ENCODE assay signal across 20 mouse cellular contexts in genomic region chr11:43577713-43578478, GRCm38 (mm10). TPM values are rescaled to one million over a fixed set of nuclear protein-coding genes. Genes with fewer than 3 reads are reported as not detected.
DNase-seq lines count a peak whose midpoint lies in the region; ATAC-seq and TF ChIP-seq lines count a peak whose summit lies in the region.
"Had no signal": no experiment of that assay in that cellular context is flagged by ENCODE, and none has a peak within 500 bp of the region (broad histone marks: within the 10 kb centered on the region; RNA-seq: fewer than 3 reads in every experiment).

No protein-coding gene starts in this region.

- no peak overlapping the region for H3K27ac ChIP-seq in heart, embryonic 12.5 days (ENCODE audit: poor library complexity, severe bottlenecking)
- H3K27ac ChIP-seq in kidney, postnatal 0 days = no peak overlapping the region
- peak overlapping the region; percentile 25; the same call in 1 of the 2 replicates for H3K27ac ChIP-seq in embryonic facial prominence, embryonic 10.5 days (replicated peaks)
- no peak overlapping the region for H3K27ac ChIP-seq in forebrain, embryonic 15.5 days (replicated peaks)
- H3K27ac ChIP-seq: gastrocnemius, adult 2 months; limb, embryonic 12.5 days had no signal

- H3K9me3 ChIP-seq in heart, embryonic 12.5 days (replicated peaks) = no peaks in the 10 kb centered on the region
- no peaks in the 10 kb centered on the region for H3K9me3 ChIP-seq in kidney, postnatal 0 days (replicated peaks; ENCODE audit: low read length)
- H3K9me3 ChIP-seq in E14TG2a.4 (ENCODE audit: low read length) = no peaks in the 10 kb centered on the region
- H3K9me3 ChIP-seq in embryonic facial prominence, embryonic 10.5 days = no peaks in the 10 kb centered on the region
- H3K9me3 ChIP-seq in forebrain, embryonic 15.5 days = no peaks in the 10 kb centered on the region
- H3K9me3 ChIP-seq: limb, embryonic 12.5 days had no signal

- DNase-seq in heart, adult 9 months (ENCODE audit: low spot score in 2 of 2) = no peak
- DNase-seq in kidney, postnatal 0 days (ENCODE audit: low spot score) = no peak
- no peak for DNase-seq in kidney, postnatal 25 days
- DNase-seq in embryonic facial prominence, embryonic 10.5 days (ENCODE audit: low spot score) = peak; percentile 46
- DNase-seq in left cerebral cortex, postnatal 36 days (ENCODE audit: low spot score in 2 of 2) = no peak
- DNase-seq: adrenal gland, postnatal 10 days; B cell, adult 2 months; cerebellum, adult 9-11 months; gastrocnemius, adult 2 months; heart, adult 11 months; lung, adult 18-20 months; thymus, postnatal 14 days had no signal

- H3K27me3 ChIP-seq in heart, embryonic 12.5 days (replicated peaks) = no peaks in the 10 kb centered on the region
- H3K27me3 ChIP-seq in kidney, postnatal 0 days (ENCODE audit: insufficient read depth, low read length) = no peaks in the 10 kb centered on the region
- H3K27me3 ChIP-seq in E14TG2a.4 (ENCODE audit: insufficient read depth, low read length) = no peaks in the 10 kb centered on the region
- H3K27me3 ChIP-seq in embryonic facial prominence, embryonic 10.5 days (replicated peaks; ENCODE audit: low read depth, poor library complexity, severe bottlenecking) = no peaks in the 10 kb centered on the region
- no peaks in the 10 kb centered on the region for H3K27me3 ChIP-seq in forebrain, embryonic 15.5 days
- H3K27me3 ChIP-seq: limb, embryonic 12.5 days had no signal

- H3K9ac ChIP-seq in heart, embryonic 12.5 days = no peak overlapping the region
- H3K9ac ChIP-seq in kidney, postnatal 0 days (ENCODE audit: low read depth, low read length) = no peak overlapping the region
- no peak overlapping the region for H3K9ac ChIP-seq in forebrain, embryonic 15.5 days (replicated peaks)
- H3K9ac ChIP-seq: limb, embryonic 12.5 days had no signal

- H3K4me3 ChIP-seq in heart, embryonic 12.5 days = no peak overlapping the region
- H3K4me3 ChIP-seq in kidney, postnatal 0 days (replicated peaks; ENCODE audit: low read depth, low read length) = no peak overlapping the region
- peak overlapping the region; percentile 17; the same call in 1 of the 2 replicates for H3K4me3 ChIP-seq in E14TG2a.4 (replicated peaks; ENCODE audit: low read length)
- no peak overlapping the region for H3K4me3 ChIP-seq in embryonic facial prominence, embryonic 10.5 days
- no peak overlapping the region for H3K4me3 ChIP-seq in forebrain, embryonic 15.5 days
- H3K4me3 ChIP-seq: gastrocnemius, adult 2 months; limb, embryonic 12.5 days had no signal

- H3K4me2 ChIP-seq in heart, embryonic 12.5 days = no peak overlapping the region
- H3K4me2 ChIP-seq in kidney, postnatal 0 days (ENCODE audit: low read length) = no peak overlapping the region
- no peak overlapping the region for H3K4me2 ChIP-seq in forebrain, embryonic 15.5 days (replicated peaks)
- H3K4me2 ChIP-seq: limb, embryonic 12.5 days had no signal

- peak; percentile 51; the same call in 1 of the 2 replicates for ATAC-seq in heart, embryonic 12.5 days (ENCODE audit: insufficient number of reproducible peaks, low FRiP score)
- peak; percentile 79 for ATAC-seq in kidney, postnatal 0 days (replicated peaks; ENCODE audit: low FRiP score, low read depth)
- ATAC-seq in forebrain, embryonic 15.5 days (replicated peaks) = no peak
- ATAC-seq: forebrain, embryonic 16.5 days had no signal

- H3K4me1 ChIP-seq in heart, embryonic 12.5 days (replicated peaks) = peaks cover 22% of the 10 kb centered on the region
- 0 out of 2 replicates have a peak, but pooled peaks cover 10% of the 10 kb centered on the region for H3K4me1 ChIP-seq in kidney, postnatal 0 days (replicated peaks; ENCODE audit: insufficient read depth, low read length)
- H3K4me1 ChIP-seq in E14TG2a.4 (replicated peaks; ENCODE audit: low read depth, low read length) = peaks cover 32% of the 10 kb centered on the region
- H3K4me1 ChIP-seq in embryonic facial prominence, embryonic 10.5 days = peaks cover 35% of the 10 kb centered on the region
- H3K4me1 ChIP-seq in forebrain, embryonic 15.5 days = peaks cover 15% of the 10 kb centered on the region

- no peak for TF ChIP-seq CTCF in kidney, postnatal 0 days (IDR thresholded peaks at IDR 0.05; ENCODE audit: low read depth)
- TF ChIP-seq CTCF in E14TG2a.4 (conservative IDR thresholded peaks at IDR 0.05; ENCODE audit: low read length) = no peak

- 58% methylated on average over 11 of the region's 11 CpGs for WGBS in heart, embryonic 12.5 days
- WGBS in kidney, postnatal 0 days = 63% methylated on average over 11 of the region's 11 CpGs
- WGBS in embryonic facial prominence, embryonic 10.5 days = 55% methylated on average over 11 of the region's 11 CpGs
- WGBS in forebrain, embryonic 15.5 days = 51% methylated on average over 11 of the region's 11 CpGs

- peaks cover 50% of the 10 kb centered on the region for H3K36me3 ChIP-seq in heart, embryonic 12.5 days
- peaks cover 14% of the 10 kb centered on the region; the same call in 1 of the 2 replicates for H3K36me3 ChIP-seq in kidney, postnatal 0 days (ENCODE audit: insufficient read depth, low read length)
- no peaks in the 10 kb centered on the region for H3K36me3 ChIP-seq in E14TG2a.4 (ENCODE audit: insufficient read depth, low read length)
- H3K36me3 ChIP-seq in embryonic facial prominence, embryonic 10.5 days (replicated peaks) = peaks cover 66% of the 10 kb centered on the region
- H3K36me3 ChIP-seq in forebrain, embryonic 15.5 days = no peaks in the 10 kb centered on the region

- intact Hi-C loops in left cerebral cortex, postnatal 36 days (cut with DNase I) = no loop called here

RNA-seq across cellular contexts. Expression of gene 4933415A04Rik, which starts 8.9 kb away (rescaled TPM):
- 4.6 and 5.6 TPM in 2 replicates for polyA plus RNA-seq in heart, embryonic 12.5 days (2016; fragmentation: Nextera tagmentation; extraction: Ambion mirVana)
- polyA plus RNA-seq in kidney, postnatal 0 days (2015; fragmentation: Nextera tagmentation; extraction: Ambion mirVana) = 3.8 and 4.6 TPM in 2 replicates
- polyA plus RNA-seq in embryonic facial prominence, embryonic 10.5 days (2016; fragmentation: Nextera tagmentation; extraction: Ambion mirVana) = 12.4 and 13.7 TPM in 2 replicates
- under 1 TPM; 0.76 to 0.84 TPM for total RNA-seq in left cerebral cortex, postnatal 36 days (2021)
- 2.9 and 3.6 TPM in 2 replicates for polyA plus RNA-seq in forebrain, embryonic 15.5 days (2015; fragmentation: Nextera tagmentation; extraction: Ambion mirVana)
- total RNA-seq: gastrocnemius, adult 2 months; megakaryocyte progenitor cell, adult 5-6 weeks had no signal

RNA-seq across cellular contexts. Expression of gene Fabp6, which starts 23.4 kb away (rescaled TPM):
- not detected in 2 replicates for polyA plus RNA-seq in heart, embryonic 12.5 days (2016; fragmentation: Nextera tagmentation; extraction: Ambion mirVana)
- polyA plus RNA-seq in kidney, postnatal 0 days (2015; fragmentation: Nextera tagmentation; extraction: Ambion mirVana) = 0.36 TPM in 1 of 2 replicates, not detected in the other
- not detected in 2 replicates for polyA plus RNA-seq in embryonic facial prominence, embryonic 10.5 days (2016; fragmentation: Nextera tagmentation; extraction: Ambion mirVana)
- total RNA-seq in left cerebral cortex, postnatal 36 days (2021) = not detected
- polyA plus RNA-seq in forebrain, embryonic 15.5 days (2015; fragmentation: Nextera tagmentation; extraction: Ambion mirVana) = not detected in 2 replicates
- total RNA-seq: adrenal gland, postnatal 10 days; ES-E14; gastrocnemius, adult 2 months; megakaryocyte progenitor cell, adult 5-6 weeks had no signal
- polyA plus RNA-seq: forebrain, embryonic 16.5 days; heart, postnatal 0 days; limb, embryonic 12.5 days had no signal

RNA-seq across cellular contexts. Expression of gene Ccnjl, which starts 49.3 kb away (rescaled TPM):
- 18.9 and 22.9 TPM in 2 replicates for polyA plus RNA-seq in heart, embryonic 12.5 days (2016; fragmentation: Nextera tagmentation; extraction: Ambion mirVana)
- 14.1 and 14.2 TPM in 2 replicates for polyA plus RNA-seq in kidney, postnatal 0 days (2015; fragmentation: Nextera tagmentation; extraction: Ambion mirVana)
- 37.8 and 39.6 TPM in 2 replicates for polyA plus RNA-seq in embryonic facial prominence, embryonic 10.5 days (2016; fragmentation: Nextera tagmentation; extraction: Ambion mirVana)
- 1 to 10 TPM; 3.3 to 4.4 TPM for total RNA-seq in left cerebral cortex, postnatal 36 days (2021)
- 11.7 and 13.5 TPM in 2 replicates for polyA plus RNA-seq in forebrain, embryonic 15.5 days (2015; fragmentation: Nextera tagmentation; extraction: Ambion mirVana)
